ENCODE assay signal across 12 mouse cellular contexts in the genomic region with DNA sequence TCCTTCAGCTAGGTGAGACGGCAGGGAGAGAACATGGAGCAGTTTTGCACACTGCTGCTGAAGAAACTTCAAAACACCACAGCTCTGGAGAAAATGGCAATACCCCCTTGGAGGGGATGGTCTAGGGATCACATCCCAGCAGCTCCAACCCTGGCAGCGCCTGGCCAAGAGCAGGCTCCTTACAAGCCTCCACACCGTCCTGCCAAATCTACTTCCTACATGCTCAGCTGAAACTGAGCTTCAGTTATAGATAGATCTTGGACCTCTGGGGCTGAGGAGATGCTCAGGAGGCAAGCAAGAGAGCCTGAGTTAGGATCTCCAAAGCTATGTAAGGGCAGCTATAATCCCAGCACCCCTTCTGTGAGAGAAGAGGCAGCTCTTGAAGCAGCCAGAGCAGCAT.
"Had no signal": no experiment of that assay in that cellular context is flagged by ENCODE, and none has a peak within 500 bp of the region (broad histone marks: within the 10 kb centered on the region; RNA-seq: fewer than 3 reads in every experiment).

No protein-coding gene starts in this region.

- DNase-seq: lung, adult 18-20 months; lung, embryonic 14.5 days; lung, postnatal 10 days; lung, postnatal 4 days; midbrain, embryonic 14.5 days; retina, postnatal 1 day; right cerebral cortex, adult 18-20 months; right cerebral cortex, postnatal 25 days; right cerebral cortex, postnatal 4 days; thymus, adult 2 months; thymus, postnatal 25 days; thymus, postnatal 4 days had no signal
